Mouse (Mus musculus): ENCODE results near the gene Papss2. TPM values are rescaled to one million over a fixed set of nuclear protein-coding genes. Genes with fewer than 3 reads are reported as not detected.

Gene Papss2
- 10.0 and 12.2 TPM in 2 replicates for polyA plus RNA-seq (2014; fragmentation: Nextera tagmentation; extraction: Ambion mirVana)

DNA sequence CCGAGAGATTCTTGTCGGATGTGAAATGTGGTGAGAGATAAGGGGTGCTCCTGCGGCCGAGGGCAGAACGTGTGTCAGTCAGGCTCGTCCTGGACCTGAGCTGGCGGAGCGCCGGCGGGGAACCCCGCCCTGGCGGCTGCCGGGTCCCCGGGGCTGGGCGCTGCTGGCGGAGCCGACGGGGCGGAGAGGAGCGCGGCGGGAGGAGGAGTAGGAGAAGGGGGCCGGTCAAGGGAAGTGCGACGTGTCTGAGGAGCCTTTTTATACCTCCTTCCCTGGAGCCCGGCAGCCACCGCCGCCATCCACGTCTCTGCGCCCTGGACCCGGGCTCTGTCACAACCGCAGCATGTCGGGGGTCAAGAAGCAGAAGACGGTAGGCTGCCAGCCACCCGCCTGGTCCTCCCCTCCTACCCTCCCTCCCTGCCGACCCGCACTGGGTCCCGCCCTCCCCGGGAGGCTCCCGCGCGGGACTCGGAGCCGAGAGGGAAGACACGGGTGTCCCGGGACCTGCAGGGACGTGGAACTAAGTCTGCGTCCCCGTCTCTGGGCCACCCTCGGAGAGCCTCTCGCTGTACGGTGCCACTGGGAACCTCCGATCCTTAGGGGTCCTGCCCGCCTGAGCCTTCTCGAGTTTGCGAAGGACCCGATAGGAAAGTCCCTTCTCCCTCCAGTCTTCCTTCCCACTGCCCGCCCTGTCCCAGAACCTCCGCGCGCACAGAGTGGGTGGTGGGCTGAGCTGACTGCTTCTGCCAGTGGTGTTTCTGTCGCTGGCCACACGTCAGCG lies at the start of gene Papss2:
Papss2 (plus strand) TSS at position 285 of the 781 bp plus-strand sequence.
- Histone ChIP-seq H3K4me1 (ENCODE audit: control insufficient read depth, insufficient read depth, low read length) (no peaks in the 10 kb centered on the region), H3K4me3 (ENCODE audit: low read depth, low read length) (peak within 1 kb of the TSS; percentile 48), H3K9ac (ENCODE audit: low read length) (peak within 1 kb of the TSS; percentile 69), H3K4me2 (ENCODE audit: low read depth, severe bottlenecking) (peak within 1 kb of the TSS; percentile 76), H3K36me3 (ENCODE audit: control insufficient read depth, insufficient read depth, low read length) (no peaks in the 10 kb centered on the region), H3K27ac (replicated peaks; ENCODE audit: low read depth, low read length) (no peak within 1 kb of the TSS), H3K9me3 (ENCODE audit: control insufficient read depth, low read length) (no peaks in the 10 kb centered on the region), H3K27me3 (ENCODE audit: control insufficient read depth, insufficient read depth, low read length) (peaks cover 15% of the 10 kb centered on the region)
- WGBS = under 1% methylated on average over 52 of the region's 64 CpGs
- DNase-seq (ENCODE audit: low spot score) (peak; percentile 67), ATAC-seq (ENCODE audit: insufficient number of reproducible peaks, low FRiP score, low TSS enrichment, low read depth) (peak; percentile 57; the same call in 1 of the 2 replicates)

DNA sequence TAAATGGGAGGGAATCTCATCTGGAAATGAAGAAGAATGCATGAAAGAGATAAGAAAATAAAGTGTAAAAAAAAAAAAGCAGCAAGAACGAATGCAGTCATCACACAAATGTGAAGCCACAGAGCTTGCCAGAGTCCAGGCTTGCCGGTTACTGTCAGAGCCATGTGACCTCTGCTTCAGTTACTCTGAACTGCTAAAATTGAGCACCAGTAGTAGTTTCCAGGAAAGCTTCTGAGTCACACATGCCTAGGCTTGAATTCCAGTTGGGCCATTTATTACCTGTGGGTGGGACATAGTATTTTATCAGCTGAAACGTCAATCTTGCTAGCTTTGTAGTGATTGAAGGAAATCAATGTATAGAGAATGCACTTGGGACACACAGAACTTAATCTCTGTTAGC lies 48.2 kb upstream of the Papss2 start:
- no peak for ATAC-seq (ENCODE audit: insufficient number of reproducible peaks, low FRiP score, low TSS enrichment, low read depth)
- no peak for DNase-seq (ENCODE audit: low spot score)
- no peak overlapping the region for H3K4me2 ChIP-seq (ENCODE audit: low read depth, severe bottlenecking)
- no peak overlapping the region for H3K27ac ChIP-seq (replicated peaks; ENCODE audit: low read depth, low read length)
- WGBS = 75% methylated on average over 3 of the region's 3 CpGs
- no peak overlapping the region for H3K9ac ChIP-seq (ENCODE audit: low read length)
- H3K9me3 ChIP-seq (ENCODE audit: control insufficient read depth, low read length) = no peaks in the 10 kb centered on the region
- H3K4me3 ChIP-seq (ENCODE audit: low read depth, low read length) = no peak overlapping the region
- H3K36me3 ChIP-seq (ENCODE audit: control insufficient read depth, insufficient read depth, low read length) = no peaks in the 10 kb centered on the region
- no peaks in the 10 kb centered on the region for H3K27me3 ChIP-seq (ENCODE audit: control insufficient read depth, insufficient read depth, low read length)
- no peaks in the 10 kb centered on the region for H3K4me1 ChIP-seq (ENCODE audit: control insufficient read depth, insufficient read depth, low read length)

GRCm38 (mm10) chr19:32548202-32548601 lies 47.4 kb upstream of the Papss2 start:
- H3K9ac ChIP-seq (ENCODE audit: low read length) = no peak overlapping the region
- 88% methylated on average over 15 of the region's 15 CpGs for WGBS
- H3K4me2 ChIP-seq (ENCODE audit: low read depth, severe bottlenecking) = no peak overlapping the region
- no peaks in the 10 kb centered on the region for H3K27me3 ChIP-seq (ENCODE audit: control insufficient read depth, insufficient read depth, low read length)
- no peaks in the 10 kb centered on the region for H3K9me3 ChIP-seq (ENCODE audit: control insufficient read depth, low read length)
- DNase-seq (ENCODE audit: low spot score) = no peak
- H3K36me3 ChIP-seq (ENCODE audit: control insufficient read depth, insufficient read depth, low read length) = no peaks in the 10 kb centered on the region
- H3K4me3 ChIP-seq (ENCODE audit: low read depth, low read length) = no peak overlapping the region
- H3K4me1 ChIP-seq (ENCODE audit: control insufficient read depth, insufficient read depth, low read length) = no peaks in the 10 kb centered on the region
- ATAC-seq (ENCODE audit: insufficient number of reproducible peaks, low FRiP score, low TSS enrichment, low read depth) = no peak
- no peak overlapping the region for H3K27ac ChIP-seq (replicated peaks; ENCODE audit: low read depth, low read length)

- Histone ChIP-seq H3K9ac (ENCODE audit: low read length) (no peak overlapping the region), H3K4me1 (ENCODE audit: control insufficient read depth, insufficient read depth, low read length) (peaks cover 5% of the 10 kb centered on the region), H3K9me3 (ENCODE audit: control insufficient read depth, low read length) (no peaks in the 10 kb centered on the region), H3K36me3 (ENCODE audit: control insufficient read depth, insufficient read depth, low read length) (no peaks in the 10 kb centered on the region), H3K4me3 (ENCODE audit: low read depth, low read length) (no peak overlapping the region), H3K27me3 (ENCODE audit: control insufficient read depth, insufficient read depth, low read length) (no peaks in the 10 kb centered on the region), H3K4me2 (ENCODE audit: low read depth, severe bottlenecking) (no peak overlapping the region), H3K27ac (replicated peaks; ENCODE audit: low read depth, low read length) (no peak overlapping the region)
- no peak for ATAC-seq (ENCODE audit: insufficient number of reproducible peaks, low FRiP score, low TSS enrichment, low read depth)
- no peak for DNase-seq (ENCODE audit: low spot score)
- 33% methylated on average over 5 of the region's 5 CpGs for WGBS
Observed at GRCm38 (mm10) chr19:32550446-32550845, 45.1 kb upstream of the Papss2 start.

DNA sequence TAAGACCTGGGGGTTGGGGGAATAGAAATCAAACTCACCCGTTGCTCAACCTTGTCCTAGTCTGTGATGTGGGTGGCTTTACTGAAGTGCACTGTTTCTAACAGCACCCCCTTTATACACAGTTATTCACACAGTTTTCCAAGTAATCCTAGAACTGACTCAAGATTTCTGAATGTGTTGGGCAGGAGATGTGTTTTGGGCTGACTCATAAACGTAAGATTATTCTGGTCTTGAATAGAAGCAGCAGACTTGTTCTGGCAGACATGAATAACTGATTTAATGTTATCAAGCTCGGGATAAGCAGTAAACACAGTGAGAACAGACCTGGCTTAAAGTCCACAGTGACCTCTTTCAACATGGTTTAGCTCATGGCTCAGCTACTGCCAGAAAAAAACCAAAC lies 44.1 kb upstream of the Papss2 start:
- H3K9ac ChIP-seq (ENCODE audit: low read length) = no peak overlapping the region
- H3K36me3 ChIP-seq (ENCODE audit: control insufficient read depth, insufficient read depth, low read length) = no peaks in the 10 kb centered on the region
- H3K9me3 ChIP-seq (ENCODE audit: control insufficient read depth, low read length) = no peaks in the 10 kb centered on the region
- H3K27ac ChIP-seq (replicated peaks; ENCODE audit: low read depth, low read length) = no peak overlapping the region
- DNase-seq (ENCODE audit: low spot score) (no peak), ATAC-seq (ENCODE audit: insufficient number of reproducible peaks, low FRiP score, low TSS enrichment, low read depth) (no peak)
- H3K4me2 ChIP-seq (ENCODE audit: low read depth, severe bottlenecking) = no peak overlapping the region
- H3K4me1 ChIP-seq (ENCODE audit: control insufficient read depth, insufficient read depth, low read length) = peaks cover 6% of the 10 kb centered on the region
- H3K27me3 ChIP-seq (ENCODE audit: control insufficient read depth, insufficient read depth, low read length) = no peaks in the 10 kb centered on the region
- H3K4me3 ChIP-seq (ENCODE audit: low read depth, low read length) = no peak overlapping the region
- 76% methylated on average over 3 of the region's 3 CpGs for WGBS

DNA sequence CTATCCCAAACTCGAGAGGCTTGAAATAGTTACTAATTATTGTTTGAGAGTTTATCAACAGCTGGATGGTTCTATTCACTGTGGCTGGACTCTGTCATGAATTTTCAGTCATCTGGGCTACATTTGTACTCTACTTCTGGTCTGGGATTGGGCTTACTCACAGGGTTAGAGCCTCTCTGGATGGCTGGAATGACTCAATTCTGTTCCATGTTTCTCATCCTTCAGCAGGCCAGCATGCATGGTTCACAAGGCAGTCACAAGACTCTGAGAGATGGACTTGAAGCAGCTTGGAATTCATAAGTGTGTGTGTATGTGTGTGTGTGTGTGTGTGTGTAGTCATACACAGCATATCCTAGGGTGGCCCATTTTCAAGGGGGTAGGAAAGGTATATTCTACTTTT lies 43.5 kb upstream of the Papss2 start:
- Histone ChIP-seq H3K9me3 (ENCODE audit: control insufficient read depth, low read length) (no peaks in the 10 kb centered on the region), H3K27me3 (ENCODE audit: control insufficient read depth, insufficient read depth, low read length) (no peaks in the 10 kb centered on the region), H3K9ac (ENCODE audit: low read length) (no peak overlapping the region), H3K4me1 (ENCODE audit: control insufficient read depth, insufficient read depth, low read length) (peaks cover 6% of the 10 kb centered on the region), H3K36me3 (ENCODE audit: control insufficient read depth, insufficient read depth, low read length) (no peaks in the 10 kb centered on the region), H3K4me3 (ENCODE audit: low read depth, low read length) (no peak overlapping the region), H3K4me2 (ENCODE audit: low read depth, severe bottlenecking) (no peak overlapping the region), H3K27ac (replicated peaks; ENCODE audit: low read depth, low read length) (no peak overlapping the region)
- WGBS = 76% methylated on average over 1 of the region's 1 CpGs
- no peak for ATAC-seq (ENCODE audit: insufficient number of reproducible peaks, low FRiP score, low TSS enrichment, low read depth)
- no peak for DNase-seq (ENCODE audit: low spot score)

GRCm38 (mm10) chr19:32553310-32553709 lies 42.3 kb upstream of the Papss2 start:
- no peak overlapping the region for H3K27ac ChIP-seq (replicated peaks; ENCODE audit: low read depth, low read length)
- 74% methylated on average over 3 of the region's 3 CpGs for WGBS
- H3K27me3 ChIP-seq (ENCODE audit: control insufficient read depth, insufficient read depth, low read length) = no peaks in the 10 kb centered on the region
- no peak overlapping the region for H3K9ac ChIP-seq (ENCODE audit: low read length)
- DNase-seq (ENCODE audit: low spot score) = no peak
- no peak overlapping the region for H3K4me2 ChIP-seq (ENCODE audit: low read depth, severe bottlenecking)
- H3K9me3 ChIP-seq (ENCODE audit: control insufficient read depth, low read length) = no peaks in the 10 kb centered on the region
- H3K4me1 ChIP-seq (ENCODE audit: control insufficient read depth, insufficient read depth, low read length) = peaks cover 6% of the 10 kb centered on the region
- no peak overlapping the region for H3K4me3 ChIP-seq (ENCODE audit: low read depth, low read length)
- no peak for ATAC-seq (ENCODE audit: insufficient number of reproducible peaks, low FRiP score, low TSS enrichment, low read depth)
- no peaks in the 10 kb centered on the region for H3K36me3 ChIP-seq (ENCODE audit: control insufficient read depth, insufficient read depth, low read length)

GRCm38 (mm10) chr19:32555257-32555656 lies 40.3 kb upstream of the Papss2 start:
- no peaks in the 10 kb centered on the region for H3K27me3 ChIP-seq (ENCODE audit: control insufficient read depth, insufficient read depth, low read length)
- no peaks in the 10 kb centered on the region for H3K36me3 ChIP-seq (ENCODE audit: control insufficient read depth, insufficient read depth, low read length)
- no peak overlapping the region for H3K4me3 ChIP-seq (ENCODE audit: low read depth, low read length)
- H3K4me2 ChIP-seq (ENCODE audit: low read depth, severe bottlenecking) = no peak overlapping the region
- H3K4me1 ChIP-seq (ENCODE audit: control insufficient read depth, insufficient read depth, low read length) = peaks cover 6% of the 10 kb centered on the region
- H3K9ac ChIP-seq (ENCODE audit: low read length) = no peak overlapping the region
- DNase-seq (ENCODE audit: low spot score) (peak; percentile 23), ATAC-seq (ENCODE audit: insufficient number of reproducible peaks, low FRiP score, low TSS enrichment, low read depth) (no peak)
- no peaks in the 10 kb centered on the region for H3K9me3 ChIP-seq (ENCODE audit: control insufficient read depth, low read length)
- WGBS = 14% methylated on average over 3 of the region's 3 CpGs
- H3K27ac ChIP-seq (replicated peaks; ENCODE audit: low read depth, low read length) = peak overlapping the region; percentile 21; the same call in 1 of the 2 replicates

Data from limb, embryonic 11.5 days (tissue).